Mouse (Mus musculus) cortical plate, adult 2 months (tissue): Measurements from ENCODE around the gene Arid2.

Source experiments
- CTCF ChIP-seq: fragments of 200-500 bp; IDR thresholded peaks from 2 replicates; pipeline ENCODE4 v1.5.1; 2011; ENCODE audit warnings: mild to moderate bottlenecking, control low read depth, low read length; ENCODE audit not compliant: insufficient read depth; ENCODE audit errors: extremely low read depth
- POLR2A ChIP-seq: fragments of 200-500 bp; IDR thresholded peaks from 2 replicates; pipeline ENCODE4 v1.6.1; 2011; ENCODE audit warnings: mild to moderate bottlenecking, low read length, control low read depth; ENCODE audit not compliant: insufficient read depth; ENCODE audit errors: extremely low read depth

GRCm38 (mm10) chr15:96365351-96365750 is 78.0 kb downstream of the Arid2 start:
- no peak for TF ChIP-seq CTCF
- TF ChIP-seq POLR2A: no peak
